Mouse (Mus musculus) spleen, postnatal 10 days (tissue): ENCODE results near the gene Pigc.

ENCODE experiments used
- DNase-seq, 2 experiments: peaks; one replicate each; pipeline ENCODE4 v3.0.0; 2021 to 2022; ENCODE audit warnings: low spot score in 2 of 2

The Pigc gene

DNA sequence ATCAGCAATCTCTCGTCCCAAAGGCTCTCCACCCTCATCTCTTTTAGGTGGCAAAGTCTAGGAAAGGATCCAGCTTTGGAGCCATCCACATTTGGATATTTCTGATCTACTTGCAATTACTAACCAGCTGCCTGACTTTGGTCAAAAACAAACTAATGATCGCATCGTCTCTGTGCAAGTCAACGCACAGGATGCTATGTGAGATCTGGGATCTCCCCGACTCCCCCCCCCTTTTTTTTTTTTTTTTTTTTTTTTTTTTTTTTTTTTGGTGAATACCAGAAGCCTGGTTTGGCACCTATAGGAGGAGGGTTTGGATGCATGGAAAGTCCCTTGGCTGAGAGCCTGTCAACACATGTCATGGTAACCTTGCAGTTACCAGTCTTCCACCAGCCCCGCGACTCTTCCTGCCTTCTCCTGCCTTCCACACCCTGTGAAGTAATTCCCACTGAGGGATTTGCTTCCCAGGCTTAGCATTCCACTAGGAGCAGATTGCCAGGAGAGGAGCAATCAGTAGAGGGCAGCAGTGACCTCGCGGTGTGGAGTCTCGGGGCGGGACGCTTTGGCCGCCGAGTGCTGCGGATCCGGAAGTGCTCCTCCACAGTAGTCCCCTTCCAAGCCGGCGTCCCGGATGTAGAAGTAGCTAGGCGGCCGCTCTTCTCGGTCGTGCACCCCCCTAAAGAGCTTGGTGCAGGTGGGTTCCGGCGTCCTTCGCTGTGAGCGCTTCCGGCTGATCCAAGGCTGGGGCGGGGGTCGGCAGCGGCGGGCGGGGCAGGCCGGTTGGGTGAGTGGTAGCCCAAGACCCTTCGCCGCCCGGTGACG is at the start of gene Pigc:
Gene Pigc, plus strand, starts transcription at position 598 of the 819 bp plus-strand sequence.
- DNase-seq, result peak; percentile 74 to 91

DNA sequence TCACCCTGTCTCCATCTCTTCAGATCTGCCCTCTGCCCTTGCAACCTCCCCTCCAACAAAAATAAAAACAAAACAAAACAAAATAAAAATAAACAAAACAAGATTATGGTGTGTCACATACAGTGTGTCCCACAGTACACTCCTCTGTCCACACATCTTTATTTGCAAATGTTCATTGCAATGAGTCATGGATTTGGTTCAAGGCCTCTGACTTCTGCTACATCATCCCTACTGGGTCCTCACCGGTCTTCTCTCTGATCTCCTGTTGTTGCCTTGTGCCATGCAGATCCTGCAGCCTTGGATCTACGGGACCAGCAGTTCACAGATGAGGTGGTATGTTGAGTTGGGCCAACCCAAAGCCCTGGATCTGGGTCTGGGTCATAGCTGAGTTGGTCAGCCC is 49.4 kb upstream of the Pigc start:
- DNase-seq, result no peak

- no peak for DNase-seq
These were observed 48.2 kb upstream of the Pigc start for GRCm38 (mm10) chr1:161920475-161921454.

DNA sequence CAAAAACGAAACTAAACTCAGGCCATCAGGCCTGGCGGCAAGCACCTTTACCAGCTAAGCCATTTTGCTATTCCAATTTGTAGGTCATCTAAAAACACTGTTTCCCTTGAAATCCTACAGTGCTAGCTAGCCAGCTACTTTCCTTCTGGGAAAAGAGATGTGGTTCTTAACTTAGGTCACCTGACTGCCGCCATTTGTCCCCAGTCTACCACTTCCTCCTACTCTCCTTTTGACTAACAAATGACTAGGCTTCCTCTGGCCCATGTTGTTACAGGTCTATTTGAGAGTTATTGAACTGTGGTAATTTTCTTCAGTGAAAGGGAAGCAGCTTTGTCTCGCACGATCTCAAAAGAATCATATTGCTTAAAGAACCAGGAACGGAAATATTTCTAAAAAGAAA is 47.1 kb upstream of the Pigc start:
- no peak for DNase-seq

GRCm38 (mm10) chr1:161924321-161924720 is 44.7 kb upstream of the Pigc start:
- DNase-seq, result no peak

- DNase-seq, result no peak
These were observed 43.6 kb upstream of the Pigc start for GRCm38 (mm10) chr1:161925281-161925805.

DNA sequence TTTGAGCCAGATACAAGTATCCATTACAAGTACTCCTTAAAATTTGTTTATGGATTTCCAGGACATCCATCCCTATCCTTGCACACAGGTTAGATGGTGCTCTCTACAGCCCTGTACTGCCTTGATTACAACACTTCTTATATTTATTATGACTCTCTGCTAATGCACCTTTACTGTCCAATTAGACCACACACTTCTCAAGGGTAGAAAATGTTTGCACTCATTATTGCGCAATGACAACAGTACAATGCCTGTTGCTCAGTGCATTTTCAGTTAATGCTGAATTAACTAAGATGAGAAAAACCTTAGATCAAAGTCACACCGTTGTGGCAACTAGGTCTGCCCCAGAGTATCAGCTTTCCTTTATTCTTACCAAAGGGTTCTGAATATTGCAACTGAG is 41.0 kb upstream of the Pigc start:
- DNase-seq, result no peak

DNA sequence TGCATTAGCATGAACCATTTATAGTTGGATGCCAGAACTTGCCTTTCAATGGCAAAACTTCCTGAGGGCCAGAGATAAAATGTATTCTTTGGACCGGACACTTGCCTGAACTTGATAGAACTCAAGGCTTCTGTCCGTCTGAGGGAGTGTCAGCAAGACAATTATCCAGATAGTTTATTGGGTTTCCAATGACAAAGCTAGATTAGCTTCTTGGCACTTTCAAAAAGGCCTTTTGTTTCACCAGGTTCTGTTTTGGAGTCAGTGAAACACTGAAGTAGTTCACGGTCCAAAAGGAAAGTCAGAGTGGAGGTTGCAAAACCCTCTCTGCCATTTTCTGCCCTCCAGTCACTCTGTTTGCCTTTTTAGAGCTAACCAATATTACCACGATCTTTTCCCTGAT is 37.7 kb upstream of the Pigc start:
- DNase-seq, result no peak

- no peak for DNase-seq
These were observed 37.2 kb upstream of the Pigc start for GRCm38 (mm10) chr1:161931817-161932216.

DNA sequence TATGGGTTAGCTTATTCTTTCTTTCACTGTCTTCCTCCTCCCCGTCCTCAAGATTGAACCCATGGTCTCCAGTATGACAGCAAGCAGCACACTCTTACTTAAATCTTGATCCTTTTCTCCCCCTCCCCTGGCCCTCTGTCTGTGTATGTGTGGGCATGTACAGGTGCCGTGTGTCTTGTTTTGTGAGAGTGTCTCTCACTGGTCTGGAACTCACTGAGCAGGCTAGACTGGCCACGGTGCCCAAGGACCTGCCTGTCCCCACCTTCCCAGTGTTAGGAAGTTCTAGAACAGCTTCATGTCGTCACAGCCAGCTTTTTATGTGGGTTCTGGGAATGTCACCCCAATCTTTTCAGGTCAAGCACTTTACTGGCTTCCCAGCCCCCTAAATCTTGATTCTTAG is 36.7 kb upstream of the Pigc start:
- DNase-seq, result no peak

DNA sequence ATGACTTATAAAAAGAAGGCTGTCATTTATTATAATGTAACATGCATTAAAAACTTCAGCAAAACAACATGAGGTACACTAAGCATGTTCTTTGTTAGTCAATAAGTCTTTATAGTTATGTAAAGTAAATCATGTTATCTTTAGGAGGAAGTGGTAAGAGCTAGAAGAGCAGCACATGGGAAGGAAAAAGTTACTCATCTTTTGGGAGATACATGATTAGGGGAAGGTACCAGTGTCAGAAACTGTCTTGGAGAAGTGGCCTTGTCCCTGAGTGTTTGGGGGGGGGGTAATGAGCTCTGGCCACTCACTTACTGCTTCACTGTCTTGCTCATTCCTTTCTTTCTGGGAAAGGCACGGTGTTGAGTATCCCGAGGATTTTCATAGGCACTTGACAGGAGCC is 26.9 kb upstream of the Pigc start:
- no peak for DNase-seq

DNA sequence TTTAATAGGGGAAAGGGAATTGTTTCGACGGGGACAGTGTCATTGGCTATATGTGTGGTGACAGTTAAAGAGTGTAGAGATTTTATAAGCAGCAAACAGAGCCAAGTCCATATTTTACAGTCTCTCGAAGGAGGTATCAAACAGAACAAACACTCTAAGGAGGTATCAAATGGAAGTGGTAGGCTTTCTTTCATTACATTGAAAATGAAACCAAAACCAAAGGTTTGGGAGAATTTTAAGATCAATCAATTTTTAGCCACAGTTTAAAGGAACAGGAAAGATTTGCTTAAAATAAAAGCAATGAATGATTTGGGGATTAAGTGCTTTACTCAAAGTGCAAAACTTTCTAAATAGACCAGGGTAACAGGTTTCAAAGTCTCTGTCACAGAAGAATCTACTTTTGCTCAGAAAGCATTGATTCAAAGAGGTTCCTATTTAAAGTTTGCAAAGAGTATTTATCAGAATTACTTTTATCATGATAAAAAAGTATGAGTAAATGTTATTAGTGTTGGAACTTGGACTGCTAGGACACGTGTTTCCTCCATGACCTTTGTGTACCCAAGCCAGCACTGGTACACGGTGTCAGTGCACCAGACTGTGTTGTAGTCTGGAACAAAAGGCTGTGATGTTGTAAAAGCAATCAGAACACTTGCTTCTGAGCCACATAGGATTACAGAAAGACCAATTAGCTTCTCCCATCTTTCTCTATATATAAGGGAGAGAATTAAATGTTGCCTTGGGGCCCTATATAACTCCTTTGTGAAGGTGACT is 17.8 kb upstream of the Pigc start:
- no peak for DNase-seq

DNA sequence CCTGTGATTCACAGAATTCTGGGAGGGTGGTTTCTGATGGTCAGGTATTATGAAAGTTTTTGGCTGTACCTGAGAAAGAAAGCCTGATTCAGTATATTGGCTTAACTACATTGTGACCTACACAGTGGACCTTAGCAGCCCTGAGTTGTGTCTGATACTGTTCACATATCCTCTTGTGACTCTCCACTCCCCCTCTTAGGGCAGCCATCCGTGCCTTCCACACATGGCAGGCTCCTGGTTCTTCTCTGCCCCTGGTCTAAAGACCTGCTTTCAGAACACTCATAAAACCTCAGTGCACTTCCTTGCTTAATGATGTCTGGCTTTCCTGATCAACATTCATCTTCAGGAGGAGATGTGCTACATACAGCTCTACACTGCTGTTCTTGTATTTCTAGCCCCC is 16.4 kb upstream of the Pigc start:
- DNase-seq, result no peak

DNA sequence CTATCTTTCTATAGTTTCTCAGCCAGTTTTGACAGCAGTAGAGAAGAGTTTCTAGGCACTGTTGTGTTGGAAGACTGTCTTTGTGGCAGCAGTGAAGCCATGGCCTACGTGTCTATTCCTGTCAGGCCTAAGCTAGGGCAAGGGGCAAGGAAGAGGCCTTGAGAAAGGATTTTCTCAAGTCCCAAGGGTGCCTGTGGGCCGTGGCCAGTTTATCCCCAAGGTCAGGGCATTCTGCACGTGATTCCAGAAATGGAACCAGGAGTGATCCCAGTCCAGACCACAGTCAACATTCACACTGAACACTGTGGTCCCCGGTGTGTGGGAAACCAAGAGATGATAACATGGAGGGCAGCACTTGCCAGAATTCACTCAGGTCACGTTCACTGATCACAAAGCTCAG is 13.1 kb upstream of the Pigc start:
- DNase-seq, result no peak

GRCm38 (mm10) chr1:161957964-161958950 is 10.7 kb upstream of the Pigc start:
- DNase-seq, result no peak

DNA sequence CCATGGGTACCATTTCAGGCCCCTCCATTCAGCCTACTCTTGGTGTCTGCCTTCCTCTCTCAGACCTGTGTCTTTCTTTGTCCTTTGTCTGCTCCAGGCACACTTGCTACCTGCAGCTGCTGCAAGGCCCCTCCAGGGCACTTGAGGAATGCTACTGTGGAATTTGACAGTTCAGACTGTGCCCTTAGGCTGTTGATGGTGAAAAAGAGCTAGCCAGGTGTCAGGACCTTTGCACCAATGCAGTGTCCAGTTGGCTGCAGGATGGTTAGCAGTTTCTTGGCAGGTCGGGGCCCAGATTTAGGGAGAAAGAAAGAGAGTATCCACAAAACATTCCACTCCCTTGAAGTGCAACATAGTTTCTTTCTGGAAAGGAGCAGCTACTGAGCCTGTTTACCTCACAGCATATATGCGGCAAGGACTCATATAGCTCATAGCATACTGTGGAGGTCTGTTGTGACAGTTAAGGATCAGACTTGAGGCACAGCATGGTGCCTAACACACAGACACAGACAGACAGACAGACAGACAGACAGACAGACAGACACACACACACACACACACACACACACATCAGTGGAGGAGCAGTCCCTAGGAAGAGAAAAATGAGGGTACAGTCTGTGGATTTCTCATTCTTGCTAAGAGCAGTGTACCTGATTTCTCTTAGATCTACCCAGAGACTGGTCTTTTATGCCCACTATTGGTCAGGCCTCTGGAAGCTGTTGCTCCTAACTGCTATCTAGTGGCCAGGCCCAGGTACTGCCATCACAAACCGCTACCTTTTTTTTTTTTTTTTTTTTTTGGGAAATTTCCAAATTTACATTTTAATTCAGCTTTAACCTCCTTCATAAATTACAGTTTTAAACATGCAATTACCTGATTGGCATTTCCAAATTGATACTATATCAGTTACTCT is 6.3 kb upstream of the Pigc start:
- DNase-seq, result peak in 1 of 2 experiments; percentile 41

DNA sequence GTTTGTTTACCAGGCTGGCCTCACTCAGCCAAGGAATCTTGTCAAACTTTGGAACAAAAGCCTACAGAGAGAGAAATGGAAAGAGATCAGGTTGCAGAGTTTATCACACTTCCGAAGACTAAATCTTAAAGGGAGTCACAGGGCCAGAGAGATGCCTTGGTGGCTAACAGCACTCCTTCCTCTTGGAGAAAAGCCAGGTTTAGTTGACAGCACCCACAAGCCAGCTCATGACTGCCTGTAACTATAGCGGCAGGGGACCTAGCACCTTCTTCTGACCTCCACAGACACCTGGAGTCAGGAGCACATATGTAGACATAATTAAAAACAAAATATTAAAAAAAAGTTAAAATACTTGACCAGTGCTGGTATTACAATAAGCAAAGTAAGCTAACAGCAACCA is 1.1 kb upstream of the Pigc start:
- DNase-seq, result no peak

- no peak for DNase-seq
These were observed 1.9 kb downstream of the Pigc start for GRCm38 (mm10) chr1:161970874-161971273.

GRCm38 (mm10) chr1:161972233-161972632 is 3.2 kb downstream of the Pigc start:
- no peak for DNase-seq
